Mouse (Mus musculus): ENCODE measurements around the gene Cd300c. TPM values are rescaled to one million over a fixed set of nuclear protein-coding genes. Genes with fewer than 3 reads are reported as not detected.

The Cd300c gene
- 0.15 and 0.78 TPM in 2 replicates for polyA plus RNA-seq (2012)

DNA sequence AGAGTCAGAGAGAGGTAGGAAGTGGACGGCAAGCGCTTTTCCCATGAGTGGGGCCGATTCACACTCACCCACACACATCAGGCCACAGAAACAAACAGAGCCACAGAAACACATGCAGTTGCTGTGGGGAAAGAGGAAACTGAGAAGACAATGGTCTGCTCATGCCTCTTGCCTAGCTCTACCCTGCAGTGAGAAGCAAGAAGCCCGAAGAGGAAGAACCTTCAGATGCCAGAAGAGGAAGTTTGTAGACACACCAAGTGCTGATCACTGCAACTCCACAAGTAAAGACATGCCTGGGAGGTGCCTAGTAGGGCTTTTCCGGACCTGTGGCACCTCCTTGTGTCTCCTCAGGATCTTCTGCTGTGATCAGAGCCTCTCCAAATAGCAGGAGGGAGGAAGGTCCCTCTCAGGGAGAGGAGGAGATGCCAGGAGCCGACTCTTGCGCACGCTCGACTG is at the start of gene Cd300c:
Cd300c (minus strand) TSS at position 406 of the 456 bp plus-strand sequence.

DNA sequence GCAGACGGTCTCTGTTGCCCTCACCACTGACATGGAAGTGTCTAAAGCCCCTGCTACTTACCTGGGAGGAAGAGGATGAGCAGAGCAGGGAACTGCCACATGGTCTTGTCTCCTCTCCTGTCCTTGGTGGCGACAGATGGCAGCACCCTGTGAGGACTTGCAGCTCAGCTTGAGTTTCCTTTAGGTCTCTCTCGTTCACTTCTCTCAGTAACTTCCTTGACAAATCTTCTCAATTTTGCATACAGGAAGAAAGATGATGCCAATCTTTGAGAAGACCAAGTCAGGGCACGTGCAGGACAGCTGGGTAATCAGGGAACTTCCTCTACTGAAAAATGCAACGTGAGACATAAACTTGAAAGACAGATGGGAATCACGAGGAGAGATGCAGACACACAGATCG is 47.1 kb upstream of the Cd300c start, which contains the start of gene Cd300ld2:
Cd300ld2 (minus strand) TSS at position 101 of the 400 bp plus-strand sequence.

DNA sequence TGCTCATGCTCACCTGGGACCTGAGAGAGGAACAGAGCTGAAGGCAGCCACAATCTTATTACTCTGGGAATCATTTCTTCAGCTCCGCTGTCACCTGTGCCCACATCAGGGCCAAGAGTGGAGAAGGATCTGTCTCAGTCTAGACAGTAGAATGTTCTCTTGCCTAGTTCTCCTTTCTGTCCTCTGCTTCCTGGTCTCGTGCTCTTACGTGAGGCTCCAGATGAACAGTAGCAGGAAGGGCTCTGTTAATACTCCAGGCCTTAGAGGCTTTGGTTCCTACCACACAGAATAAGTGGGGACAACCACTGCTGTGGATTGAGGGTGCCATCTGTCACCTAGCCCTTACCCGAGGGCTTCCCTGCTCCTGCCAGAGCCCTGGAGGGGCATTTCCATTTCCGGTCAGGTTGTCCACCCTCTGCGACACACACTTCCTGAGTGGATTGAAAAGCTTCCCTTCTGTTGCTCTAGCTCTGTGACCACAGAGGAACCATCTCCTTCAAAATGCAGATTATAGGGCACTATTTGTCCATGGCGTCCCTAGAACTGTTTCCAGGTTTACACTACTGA is 32.6 kb upstream of the Cd300c start, which contains the start of gene Cd300c2:
Cd300c2 (minus strand) TSS at position 407 of the 567 bp plus-strand sequence.

GRCm38 (mm10) chr11:114989793-114990192 is 20.8 kb upstream of the Cd300c start, which contains the start of gene Cd300ld:
Cd300ld (minus strand) TSS chr11:114989922.

DNA sequence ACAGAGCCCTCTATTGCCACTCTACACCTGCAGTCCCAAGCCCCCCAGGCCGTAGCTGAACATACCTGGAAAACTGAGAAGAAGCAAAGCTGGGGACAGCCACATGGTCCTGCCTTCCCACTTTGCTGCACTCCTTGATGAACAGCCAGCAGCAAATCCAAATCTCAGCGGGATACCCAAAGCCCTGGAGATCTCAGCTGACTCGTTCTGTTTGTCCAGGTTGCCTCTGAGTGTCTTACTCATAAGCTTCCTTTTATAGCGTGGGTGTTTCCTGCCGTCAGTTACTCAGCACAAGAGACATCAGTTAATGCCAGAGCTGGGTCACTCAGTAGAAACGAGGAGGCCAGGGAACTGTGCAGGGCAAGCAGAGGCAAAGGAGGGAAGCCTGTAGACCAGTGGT is 34.8 kb downstream of the Cd300c start, which contains the start of gene Cd300lb:
Cd300lb (minus strand) TSS at position 243 of the 400 bp plus-strand sequence.

Other genes starting within 250 kb of the Cd300c start
- not detected in 2 replicates for gene Dnaic2, start 241.7 kb downstream of the Cd300c start, polyA plus RNA-seq (2012)
- 0.93 and 1.2 TPM in 2 replicates for gene Kif19a, start 203.8 kb downstream of the Cd300c start, polyA plus RNA-seq (2012)
- gene Btbd17, start 173.2 kb downstream of the Cd300c start, polyA plus RNA-seq (2012): 0.23 TPM in 1 of 2 replicates, not detected in the other
- gene Gpr142, start 170.2 kb downstream of the Cd300c start, polyA plus RNA-seq (2012): not detected in 2 replicates
- gene Gprc5c, start 118.0 kb downstream of the Cd300c start, polyA plus RNA-seq (2012): 0.14 and 1.2 TPM in 2 replicates
- 1.4 and 1.7 TPM in 2 replicates for gene Cd300a, start 79.1 kb downstream of the Cd300c start, polyA plus RNA-seq (2012)
- 2.9 and 5.9 TPM in 2 replicates for gene Cd300lb, start 34.8 kb downstream of the Cd300c start, polyA plus RNA-seq (2012)
- gene Cd300ld, start 20.8 kb upstream of the Cd300c start, polyA plus RNA-seq (2012): 0.04 TPM in 1 of 2 replicates, not detected in the other
- gene Cd300c2, start 32.7 kb upstream of the Cd300c start, polyA plus RNA-seq (2012): 0.31 TPM in 1 of 2 replicates, not detected in the other
- gene Cd300ld2, start 47.0 kb upstream of the Cd300c start, polyA plus RNA-seq (2012): not detected in 2 replicates
- gene Cd300ld4, start 57.9 kb upstream of the Cd300c start, polyA plus RNA-seq (2012): not detected in 2 replicates
- not detected in 2 replicates for gene Cd300ld5, start 68.6 kb upstream of the Cd300c start, polyA plus RNA-seq (2012)
- not detected in 2 replicates for gene Cd300ld3, start 79.3 kb upstream of the Cd300c start, polyA plus RNA-seq (2012)
- 0.05 TPM in 1 of 2 replicates, not detected in the other for gene Cd300e, start 93.0 kb upstream of the Cd300c start, polyA plus RNA-seq (2012)
- gene Rab37, start 122.3 kb upstream of the Cd300c start, polyA plus RNA-seq (2012): 15.3 and 26.5 TPM in 2 replicates
- 0.47 and 1.1 TPM in 2 replicates for gene Cd300lf, start 164.8 kb upstream of the Cd300c start, polyA plus RNA-seq (2012)
- gene Slc9a3r1, start 194.2 kb upstream of the Cd300c start, polyA plus RNA-seq (2012): 221 and 253 TPM in 2 replicates
- 22.5 and 25.3 TPM in 2 replicates for gene Tmem104, start 218.3 kb upstream of the Cd300c start, polyA plus RNA-seq (2012)
- 11.7 and 12.6 TPM in 2 replicates for gene Nat9, start 218.7 kb upstream of the Cd300c start, polyA plus RNA-seq (2012)